Mouse (Mus musculus) layer of hippocampus, postnatal 36 days (tissue): ENCODE measurements around the gene Capzb. TPM values are rescaled to one million over a fixed set of nuclear protein-coding genes. Genes with fewer than 3 reads are reported as not detected.

Source experiments
- DNase-seq, 2 experiments: peaks; one replicate each; pipeline ENCODE4 v3.0.0; 2022
- total RNA-seq, 2 experiments: library from RNA; stranded (reverse); gene quantifications; 2 replicates each; pipeline ENCODE4 v1.2.3; 2021

Gene Capzb
- total RNA-seq, 2 experiments from 2014 or later, result 417 to 423 TPM

GRCm38 (mm10) chr4:139209130-139209840 lies 16.6 kb downstream of the Capzb start:
- DNase-seq, result no peak

GRCm38 (mm10) chr4:139211975-139212831 lies 19.5 kb downstream of the Capzb start:
- no peak for DNase-seq

GRCm38 (mm10) chr4:139213086-139213485 lies 20.4 kb downstream of the Capzb start:
- no peak for DNase-seq

GRCm38 (mm10) chr4:139213935-139214371 lies 21.3 kb downstream of the Capzb start:
- DNase-seq, result no peak

- DNase-seq, result no peak
Measured at GRCm38 (mm10) chr4:139216566-139216965, 23.9 kb downstream of the Capzb start.

- DNase-seq, result no peak
Measured at GRCm38 (mm10) chr4:139218539-139218938, 25.8 kb downstream of the Capzb start.

GRCm38 (mm10) chr4:139219656-139220055 lies 27.0 kb downstream of the Capzb start:
- DNase-seq, result no peak

- no peak for DNase-seq
Measured at GRCm38 (mm10) chr4:139220978-139221377, 28.3 kb downstream of the Capzb start.

GRCm38 (mm10) chr4:139221837-139222236 lies 29.1 kb downstream of the Capzb start:
- DNase-seq, result no peak

- DNase-seq, result no peak
Measured at GRCm38 (mm10) chr4:139225115-139225514, 32.4 kb downstream of the Capzb start.

- DNase-seq, result no peak
Measured at GRCm38 (mm10) chr4:139225944-139226343, 33.2 kb downstream of the Capzb start.

GRCm38 (mm10) chr4:139226504-139227216 lies 34.0 kb downstream of the Capzb start:
- DNase-seq, result no peak

- DNase-seq, result no peak
Measured at GRCm38 (mm10) chr4:139227923-139228322, 35.2 kb downstream of the Capzb start.

- DNase-seq, result no peak
Measured at GRCm38 (mm10) chr4:139229271-139229670, 36.6 kb downstream of the Capzb start.

GRCm38 (mm10) chr4:139230376-139231120 lies 37.8 kb downstream of the Capzb start:
- no peak for DNase-seq

- DNase-seq, result no peak
Measured at GRCm38 (mm10) chr4:139231163-139231562, 38.5 kb downstream of the Capzb start.

- DNase-seq, result peak in 1 of 2 experiments; percentile 55
Measured at GRCm38 (mm10) chr4:139232479-139233145, 39.9 kb downstream of the Capzb start.

GRCm38 (mm10) chr4:139233146-139233495 lies 40.4 kb downstream of the Capzb start:
- DNase-seq, result no peak

GRCm38 (mm10) chr4:139233755-139234254 lies 41.1 kb downstream of the Capzb start:
- no peak for DNase-seq

GRCm38 (mm10) chr4:139234261-139234660 lies 41.6 kb downstream of the Capzb start:
- no peak for DNase-seq

GRCm38 (mm10) chr4:139235556-139235955 lies 42.9 kb downstream of the Capzb start:
- no peak for DNase-seq
